Mouse (Mus musculus) cerebellum, adult 2 months (tissue): Measurements from ENCODE around the gene Usp44.

Source experiments
- CTCF ChIP-seq: fragments of 200-500 bp; IDR thresholded peaks from 2 replicates; pipeline ENCODE4 v1.5.1; 2011; ENCODE audit warnings: low read depth, mild to moderate bottlenecking, control low read depth, low read length, moderate library complexity, borderline replicate concordance; ENCODE audit not compliant: insufficient read depth
- POLR2A ChIP-seq: fragments of 200-500 bp; IDR thresholded peaks from 2 replicates; pipeline ENCODE4 v1.6.1; 2011; ENCODE audit warnings: low read length, control low read depth, borderline replicate concordance; ENCODE audit not compliant: insufficient read depth

- no peak for TF ChIP-seq CTCF
- no peak for TF ChIP-seq POLR2A
These were observed 61.2 kb downstream of the Usp44 start for GRCm38 (mm10) chr10:93892551-93892950.
